Mouse (Mus musculus): ENCODE data around the gene Cox18.

DNA sequence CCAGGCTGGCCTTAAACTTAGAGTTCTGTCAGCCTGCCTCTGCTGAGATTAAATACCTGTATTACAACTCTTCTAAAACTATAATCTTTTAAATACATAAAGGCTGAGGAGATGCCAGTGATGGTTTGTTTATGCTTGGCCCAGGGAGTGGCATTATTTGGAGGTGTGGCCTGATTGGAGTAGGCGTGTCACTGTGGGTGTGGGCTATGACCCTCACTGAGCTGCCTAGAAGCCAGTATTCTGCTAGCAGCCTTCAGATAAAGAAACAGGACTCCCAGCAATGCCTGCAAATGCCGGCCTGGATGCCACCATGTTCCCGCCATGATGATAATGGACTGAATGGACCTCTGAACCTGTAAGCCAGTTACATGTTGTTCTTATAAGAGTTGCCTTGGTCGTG is 22.8 kb upstream of the Cox18 start:
- TF ChIP-seq POLR2A (IDR thresholded peaks at IDR 0.05; ENCODE audit: insufficient read depth, low read depth, low read length) (no peak), CTCF (IDR thresholded peaks at IDR 0.05) (no peak), EP300 (IDR thresholded peaks at IDR 0.05; ENCODE audit: insufficient read depth, low read depth, low read length) (no peak)

Measured in heart, adult 2 months (tissue).